Mouse (Mus musculus) testis, adult 2 months (tissue): ENCODE results near the gene H2afv. TPM values are rescaled to one million over a fixed set of nuclear protein-coding genes. Genes with fewer than 3 reads are reported as not detected.
"Not testable (repeated sequence)": the region's sequence is repeated elsewhere in the genome, so short reads cannot be mapped to it uniquely, and the experiment has no call there.

ENCODE experiments used
- H3K27ac ChIP-seq: fragments of 200-500 bp; 2 replicates; pipeline ENCODE4 v1.5.1; 2012; ENCODE audit warnings: low read depth, low read length; ENCODE audit not compliant: control insufficient read depth, insufficient read depth
- H3K27me3 ChIP-seq: fragments of 200-500 bp; 2 replicates; pipeline ENCODE4 v1.6.1; 2012; ENCODE audit warnings: mild to moderate bottlenecking, low read length, moderate library complexity; ENCODE audit not compliant: control insufficient read depth, insufficient read depth
- H3K36me3 ChIP-seq: fragments of 200-500 bp; 2 replicates; pipeline ENCODE4 v1.6.1; 2012; ENCODE audit warnings: mild to moderate bottlenecking, low read length; ENCODE audit not compliant: control insufficient read depth, insufficient read depth
- H3K4me1 ChIP-seq: fragments of 200-500 bp; 2 replicates; pipeline ENCODE4 v1.6.1; 2012; ENCODE audit warnings: low read length; ENCODE audit not compliant: control insufficient read depth, insufficient read depth
- H3K4me3 ChIP-seq: fragments of 200-500 bp; 2 replicates; pipeline ENCODE4 v1.5.1; 2012; ENCODE audit warnings: low read depth, mild to moderate bottlenecking, low read length, moderate library complexity, mixed read lengths; ENCODE audit not compliant: control insufficient read depth
- CTCF ChIP-seq: fragments of 200-500 bp; IDR thresholded peaks from 2 replicates; pipeline ENCODE4 v1.5.1; 2012; ENCODE audit warnings: low read depth, mild to moderate bottlenecking, inconsistent platforms, low read length, moderate library complexity; ENCODE audit not compliant: control insufficient read depth, insufficient read depth, insufficient replicate concordance
- POLR2A ChIP-seq: fragments of 200-500 bp; IDR thresholded peaks from 2 replicates; pipeline ENCODE4 v1.6.1; 2012; ENCODE audit warnings: low read depth, mild to moderate bottlenecking, inconsistent platforms, low read length, moderate library complexity; ENCODE audit not compliant: control insufficient read depth
- polyA plus RNA-seq: library from polyadenylated mRNA; depleted of rRNA; stranded (reverse); fragments of >200 nt; gene quantifications from 2 replicates; pipeline ENCODE4 v1.2.3, GENCODE M21; 2012

H2afv gene
- polyA plus RNA-seq, 1 experiment = 26.2 TPM

GRCm38 (mm10) chr11:6415551-6416404 is 28.5 kb downstream of the H2afv start:
- TF ChIP-seq CTCF (no peak), POLR2A (peak; percentile 87)

GRCm38 (mm10) chr11:6414751-6415550 is 29.3 kb downstream of the H2afv start, which contains the start of gene Ppia:
Ppia (plus strand) TSS chr11:6415443.
- Histone ChIP-seq H3K27me3 (no peaks in the 10 kb centered on the region), H3K4me1 (peaks cover 10% of the 10 kb centered on the region), H3K36me3 (no peaks in the 10 kb centered on the region; the same call in 1 of the 2 replicates), H3K4me3 (peak within 1 kb of the TSS; percentile 99), H3K27ac (peak within 1 kb of the TSS; percentile 99)
- TF ChIP-seq POLR2A = no peak
- TF ChIP-seq CTCF = no peak

More at GRCm38 (mm10) chr11:6415551-6416404, 28.5 kb downstream of the H2afv start:
- Histone ChIP-seq H3K4me1 (peaks cover 10% of the 10 kb centered on the region), H3K27ac (peak overlapping the region; percentile 99), H3K36me3 (no peaks in the 10 kb centered on the region; the same call in 1 of the 2 replicates), H3K4me3 (peak overlapping the region; percentile 99), H3K27me3 (no peaks in the 10 kb centered on the region)

GRCm38 (mm10) chr11:6413264-6413663 is 31.0 kb downstream of the H2afv start:
- TF ChIP-seq CTCF (no peak), POLR2A (no peak)
- Histone ChIP-seq H3K4me1 (peaks cover 10% of the 10 kb centered on the region), H3K36me3 (no peaks in the 10 kb centered on the region; the same call in 1 of the 2 replicates), H3K4me3 (no peak overlapping the region), H3K27ac (no peak overlapping the region), H3K27me3 (no peaks in the 10 kb centered on the region)

GRCm38 (mm10) chr11:6411684-6412083 is 32.6 kb downstream of the H2afv start:
- Histone ChIP-seq H3K27me3 (no peaks in the 10 kb centered on the region), H3K4me3 (no peak overlapping the region), H3K36me3 (no peaks in the 10 kb centered on the region), H3K4me1 (peaks cover 10% of the 10 kb centered on the region), H3K27ac (no peak overlapping the region)
- TF ChIP-seq CTCF (peak; percentile 87), POLR2A (0 out of 2 replicates have a peak, but pooled peaks have one; percentile 22)

GRCm38 (mm10) chr11:6410755-6411154 is 33.5 kb downstream of the H2afv start:
- not testable (repeated sequence) for H3K27me3 ChIP-seq, H3K4me3 ChIP-seq, H3K36me3 ChIP-seq, H3K4me1 ChIP-seq, H3K27ac ChIP-seq

- H3K27me3 ChIP-seq = no peaks in the 10 kb centered on the region
- H3K27ac ChIP-seq = no peak overlapping the region
- no peak for TF ChIP-seq CTCF
- TF ChIP-seq POLR2A = no peak
- peaks cover 8% of the 10 kb centered on the region for H3K4me1 ChIP-seq
- H3K4me3 ChIP-seq = no peak overlapping the region
- no peaks in the 10 kb centered on the region for H3K36me3 ChIP-seq
Measured at GRCm38 (mm10) chr11:6410050-6410602, 34.1 kb downstream of the H2afv start.

GRCm38 (mm10) chr11:6407162-6407621 is 37.1 kb downstream of the H2afv start:
- no peaks in the 10 kb centered on the region for H3K27me3 ChIP-seq
- H3K36me3 ChIP-seq = peaks cover 2% of the 10 kb centered on the region; the same call in 1 of the 2 replicates
- no peak overlapping the region for H3K4me3 ChIP-seq
- TF ChIP-seq CTCF = no peak
- no peak for TF ChIP-seq POLR2A
- H3K4me1 ChIP-seq = peaks cover 2% of the 10 kb centered on the region
- H3K27ac ChIP-seq = no peak overlapping the region
